Mouse (Mus musculus) midbrain, embryonic 14.5 days (tissue): ENCODE measurements around the gene Rpap1. TPM values are rescaled to one million over a fixed set of nuclear protein-coding genes. Genes with fewer than 3 reads are reported as not detected.

Experiments used
- ATAC-seq: fragments of 200-750 bp; cut with Nextera tagmentation; 2 replicates; pipeline ENCODE4 v1.8.0; 2017; ENCODE audit warnings: moderate number of reproducible peaks, moderate library complexity; ENCODE audit not compliant: low FRiP score, low TSS enrichment
- DNase-seq: peaks from one replicate; pipeline ENCODE4 v3.0.0-alpha.2; 2015
- H3K27ac ChIP-seq: fragments of 300-500 bp; sonication (generic); replicated peaks from 2 replicates; pipeline ENCODE4 v1.5.1; 2014; ENCODE audit warnings: mild to moderate bottlenecking, low read depth, low read length, moderate library complexity
- H3K27me3 ChIP-seq: fragments of 300-500 bp; sonication (generic); 2 replicates; pipeline ENCODE4 v1.6.1; 2014; ENCODE audit warnings: low read length, control low read depth, mixed read lengths; ENCODE audit not compliant: control insufficient read depth, insufficient read depth
- H3K36me3 ChIP-seq: fragments of 300-500 bp; sonication (generic); 2 replicates; pipeline ENCODE4 v1.6.1; 2014; ENCODE audit warnings: low read length, control low read depth; ENCODE audit not compliant: control insufficient read depth, insufficient read depth
- H3K4me1 ChIP-seq: fragments of 300-500 bp; sonication (generic); 2 replicates; pipeline ENCODE4 v1.6.1; 2014; ENCODE audit warnings: mild to moderate bottlenecking, antibody characterized with exemption, low read length, control low read depth; ENCODE audit not compliant: control insufficient read depth, insufficient read depth
- H3K4me2 ChIP-seq: fragments of 300-500 bp; sonication (generic); 2 replicates; pipeline ENCODE4 v1.6.1; 2014; ENCODE audit warnings: mild to moderate bottlenecking, low read length, moderate library complexity
- H3K4me3 ChIP-seq: fragments of 300-500 bp; sonication (generic); replicated peaks from 2 replicates; pipeline ENCODE4 v1.5.1; 2014; ENCODE audit warnings: low read depth, low read length
- H3K9ac ChIP-seq: fragments of 300-500 bp; sonication (generic); replicated peaks from 2 replicates; pipeline ENCODE4 v1.6.1; 2014; ENCODE audit warnings: mild to moderate bottlenecking, low read length, moderate library complexity
- H3K9me3 ChIP-seq: fragments of 300-500 bp; sonication (generic); 2 replicates; pipeline ENCODE4 v1.6.1; 2016; ENCODE audit warnings: low read length, control low read depth, mixed read lengths; ENCODE audit not compliant: control insufficient read depth
- WGBS: fragments of 180-500 bp; shearing (Covaris S2); extraction: QIAGEN DNeasy Blood & Tissue Kit; methylation state at CpG from one replicate; pipeline ENCODE4 v1.1.7; 2014; 5-methylcytosine and 5-hydroxymethylcytosine counted together
- polyA plus RNA-seq: library from polyadenylated mRNA; unstranded; fragments of >200 nt; fragmentation: Nextera tagmentation; extraction: Ambion mirVana; gene quantifications from 2 replicates; pipeline ENCODE4 v1.2.1, GENCODE M21; 2014

Gene Rpap1
- polyA plus RNA-seq, 1 experiment from 2014 or later: 21.3 TPM

GRCm38 (mm10) chr2:119747554-119747953 is 39.8 kb downstream of the Rpap1 start:
- Histone ChIP-seq H3K36me3 (no peaks in the 10 kb centered on the region), H3K27me3 (peaks cover 31% of the 10 kb centered on the region), H3K9ac (no peak overlapping the region), H3K9me3 (no peaks in the 10 kb centered on the region), H3K4me2 (no peak overlapping the region), H3K4me3 (no peak overlapping the region), H3K27ac (no peak overlapping the region), H3K4me1 (peaks cover 7% of the 10 kb centered on the region; the same call in 1 of the 2 replicates)
- no peak for ATAC-seq
- DNase-seq: no peak
- WGBS: 84% methylated on average over 7 of the region's 7 CpGs

- H3K9me3 ChIP-seq: no peaks in the 10 kb centered on the region
Observed at GRCm38 (mm10) chr2:119745281-119745680, 42.1 kb downstream of the Rpap1 start.

DNA sequence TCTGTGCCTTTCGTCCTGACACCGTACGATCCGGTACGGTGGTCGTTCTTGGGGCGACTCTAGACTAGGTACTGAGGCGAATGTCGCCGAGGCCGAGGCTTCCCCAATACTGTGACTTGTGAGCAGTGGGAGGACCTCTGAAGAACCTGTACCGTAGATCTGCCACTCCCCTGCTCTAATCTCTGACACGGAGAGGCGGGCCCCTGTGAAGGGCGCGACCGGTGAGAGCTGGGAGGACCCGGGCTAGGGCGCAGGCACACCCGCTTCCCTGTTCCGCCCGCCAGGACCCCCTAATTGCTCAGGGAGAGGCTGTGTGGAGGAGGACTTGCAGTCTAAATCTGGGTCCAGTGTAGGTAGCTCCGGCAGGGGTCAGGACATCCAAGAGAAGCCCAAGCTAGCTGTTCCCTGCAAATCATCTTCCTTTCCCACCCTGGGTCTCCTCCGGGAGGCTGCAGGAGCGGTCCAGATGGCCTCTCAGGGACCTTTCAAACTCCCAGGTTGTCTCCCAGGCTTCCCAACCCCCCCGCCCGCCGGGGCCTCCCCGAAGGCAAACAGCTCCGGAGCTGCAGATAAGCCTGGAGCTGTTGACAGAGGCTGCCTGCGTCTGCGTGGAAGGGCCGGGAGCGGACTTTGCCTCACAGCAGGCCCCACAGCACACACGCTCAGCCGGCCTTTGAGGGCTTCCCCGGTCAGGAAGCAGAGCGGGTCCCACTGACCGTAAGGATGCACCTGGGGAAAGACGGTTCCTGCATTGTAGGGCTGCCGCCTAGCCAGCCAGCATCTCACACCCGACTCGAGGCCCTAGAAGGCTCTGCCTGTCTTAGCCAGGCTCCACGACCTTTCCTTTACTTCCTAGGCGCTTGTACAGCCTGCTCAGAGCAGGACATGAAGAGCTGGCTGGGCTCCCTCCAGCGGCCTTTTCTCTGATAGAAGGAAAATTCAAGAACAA is 42.9 kb downstream of the Rpap1 start:
- no peak overlapping the region for H3K27ac ChIP-seq
- H3K9me3 ChIP-seq: no peaks in the 10 kb centered on the region
- H3K27me3 ChIP-seq: peaks cover 38% of the 10 kb centered on the region
- peak overlapping the region; percentile 34 for H3K4me2 ChIP-seq
- H3K36me3 ChIP-seq: no peaks in the 10 kb centered on the region
- H3K4me3 ChIP-seq: peak overlapping the region; percentile 9
- H3K9ac ChIP-seq: peak overlapping the region; percentile 4; the same call in 1 of the 2 replicates
- no peak for ATAC-seq
- 3% methylated on average over 46 of the region's 46 CpGs for WGBS
- H3K4me1 ChIP-seq: peaks cover 20% of the 10 kb centered on the region; the same call in 1 of the 2 replicates
- peak; percentile 60 for DNase-seq

More at GRCm38 (mm10) chr2:119745281-119745680, 42.1 kb downstream of the Rpap1 start:
- WGBS: 7% methylated on average over 1 of the region's 1 CpGs
- H3K4me2 ChIP-seq: no peak overlapping the region
- DNase-seq: peak; percentile 39
- no peak for ATAC-seq
- H3K36me3 ChIP-seq: no peaks in the 10 kb centered on the region
- no peak overlapping the region for H3K4me3 ChIP-seq
- no peak overlapping the region for H3K27ac ChIP-seq
- H3K9ac ChIP-seq: no peak overlapping the region
- peaks cover 38% of the 10 kb centered on the region for H3K27me3 ChIP-seq
- H3K4me1 ChIP-seq: peaks cover 20% of the 10 kb centered on the region; the same call in 1 of the 2 replicates

DNA sequence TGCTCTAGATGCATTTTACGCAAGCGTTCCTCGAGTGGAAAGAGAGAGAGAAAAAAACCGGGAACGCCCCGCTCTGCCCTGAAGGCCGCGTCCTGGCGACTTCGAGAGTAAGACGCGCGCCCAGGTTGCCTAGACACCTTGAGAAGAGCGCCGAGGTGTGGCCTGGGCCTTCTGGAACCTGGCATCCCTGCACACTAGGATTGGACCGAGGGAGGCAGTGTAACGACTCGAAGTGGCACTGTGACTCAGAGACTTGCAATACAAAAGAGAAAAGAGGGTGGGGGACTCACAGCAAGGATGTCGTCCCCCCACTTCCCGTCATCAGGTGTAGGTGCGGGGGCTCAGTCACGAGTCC is 43.6 kb downstream of the Rpap1 start:
- DNase-seq: no peak
- Histone ChIP-seq H3K27me3 (peaks cover 38% of the 10 kb centered on the region), H3K9me3 (no peaks in the 10 kb centered on the region), H3K9ac (no peak overlapping the region), H3K4me3 (peak overlapping the region; percentile 51; the same call in 1 of the 2 replicates), H3K4me2 (peak overlapping the region; percentile 34), H3K4me1 (peaks cover 20% of the 10 kb centered on the region; the same call in 1 of the 2 replicates), H3K27ac (no peak overlapping the region), H3K36me3 (no peaks in the 10 kb centered on the region)
- no peak for ATAC-seq
- WGBS: 5% methylated on average over 22 of the region's 22 CpGs

- Histone ChIP-seq H3K27me3 (peaks cover 38% of the 10 kb centered on the region), H3K9me3 (no peaks in the 10 kb centered on the region), H3K4me2 (peak overlapping the region; percentile 96), H3K4me3 (peak overlapping the region; percentile 51), H3K27ac (no peak overlapping the region), H3K36me3 (no peaks in the 10 kb centered on the region), H3K4me1 (peaks cover 20% of the 10 kb centered on the region; the same call in 1 of the 2 replicates), H3K9ac (peak overlapping the region; percentile 40; the same call in 1 of the 2 replicates)
- 9% methylated on average over 27 of the region's 31 CpGs for WGBS
- peak; percentile 12; the same call in 1 of the 2 replicates for ATAC-seq
- no peak for DNase-seq
Observed at GRCm38 (mm10) chr2:119743176-119743807, 44.0 kb downstream of the Rpap1 start.

DNA sequence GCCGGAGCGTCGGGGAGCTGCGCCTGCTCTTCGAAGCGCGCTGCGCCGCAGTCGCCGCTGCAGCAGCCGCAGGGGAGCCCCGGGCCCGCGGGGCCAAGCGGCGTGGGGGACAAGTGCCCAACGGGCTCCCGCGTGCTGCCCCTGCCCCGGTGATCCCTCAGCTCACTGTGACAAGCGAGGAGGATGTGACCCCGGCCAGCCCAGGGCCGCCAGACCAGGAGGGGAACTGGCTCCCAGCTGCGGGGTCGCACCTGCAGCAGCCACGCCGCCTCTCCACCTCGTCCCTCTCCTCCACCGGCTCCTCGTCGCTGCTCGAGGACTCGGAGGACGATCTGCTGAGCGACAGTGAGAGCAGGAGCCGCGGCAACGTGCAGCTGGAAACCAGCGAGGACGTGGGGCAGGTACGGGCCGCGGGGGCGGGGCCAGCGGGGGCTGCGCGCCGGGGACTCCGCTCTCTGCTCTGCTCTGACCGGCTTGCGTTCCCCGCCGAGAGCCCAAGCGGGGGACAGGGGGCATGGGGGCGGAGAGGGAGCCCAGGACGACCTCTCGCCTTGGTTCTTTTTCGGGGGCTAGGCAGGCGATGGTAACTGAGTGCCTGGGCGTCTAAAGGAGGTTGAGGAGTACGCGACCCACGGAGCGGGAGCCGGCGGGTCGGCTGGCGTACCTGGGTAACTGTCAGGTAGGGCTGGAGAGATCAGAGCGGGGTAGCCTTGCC is 44.7 kb downstream of the Rpap1 start:
- Histone ChIP-seq H3K27me3 (peaks cover 38% of the 10 kb centered on the region), H3K4me3 (peak overlapping the region; percentile 51), H3K27ac (no peak overlapping the region), H3K4me2 (peak overlapping the region; percentile 96), H3K9me3 (no peaks in the 10 kb centered on the region), H3K4me1 (peaks cover 20% of the 10 kb centered on the region; the same call in 1 of the 2 replicates), H3K36me3 (no peaks in the 10 kb centered on the region), H3K9ac (peak overlapping the region; percentile 40; the same call in 1 of the 2 replicates)
- DNase-seq: peak; percentile 47
- WGBS: under 1% methylated on average over 70 of the region's 70 CpGs
- ATAC-seq: peak; percentile 44

GRCm38 (mm10) chr2:119741581-119742411 is 45.5 kb downstream of the Rpap1 start, which contains the start of gene Itpka:
TSS of gene Itpka (plus strand) at chr2:119742337.
- under 1% methylated on average over 52 of the region's 53 CpGs for WGBS
- peaks cover 20% of the 10 kb centered on the region; the same call in 1 of the 2 replicates for H3K4me1 ChIP-seq

More at GRCm38 (mm10) chr2:119741581-119742411, 45.5 kb downstream of the Rpap1 start, which contains the start of gene Itpka:
- Histone ChIP-seq H3K27me3 (peaks cover 38% of the 10 kb centered on the region), H3K36me3 (no peaks in the 10 kb centered on the region), H3K4me3 (peak within 1 kb of the TSS; percentile 51), H3K27ac (no peak within 1 kb of the TSS), H3K4me2 (peak within 1 kb of the TSS; percentile 96), H3K9me3 (no peaks in the 10 kb centered on the region), H3K9ac (peak within 1 kb of the TSS; percentile 40; the same call in 1 of the 2 replicates)
- DNase-seq (peak; percentile 76), ATAC-seq (peak; percentile 44; the same call in 1 of the 2 replicates)
